Mouse (Mus musculus) heart, postnatal 36 days (tissue): Measurements from ENCODE around the gene Foxn3. TPM values are rescaled to one million over a fixed set of nuclear protein-coding genes. Genes with fewer than 3 reads are reported as not detected.

Experiments
- DNase-seq, 2 experiments: peaks; one replicate each; pipeline ENCODE4 v3.0.0; 2021 to 2022
- intact Hi-C: fragments of 180-260 bp; cut with DNase I; formaldehyde crosslinking; loops from one replicate; pipeline ENCODE4 v1.15.1; 2025
- total RNA-seq, 2 experiments: library from RNA; stranded (reverse); gene quantifications; 2 replicates each; pipeline ENCODE4 v1.2.3; 2021

The Foxn3 gene
- total RNA-seq, 2 experiments from 2014 or later, result 120 to 133 TPM

- intact Hi-C loops, result no loop called here
- DNase-seq, result peak in 1 of 2 experiments; percentile 29
These were observed 33.5 kb downstream of the Foxn3 start for GRCm38 (mm10) chr12:99529687-99530411.

- DNase-seq, result no peak
These were observed 34.4 kb downstream of the Foxn3 start for GRCm38 (mm10) chr12:99528958-99529357.

GRCm38 (mm10) chr12:99527452-99527851, 35.9 kb downstream of the Foxn3 start:
- intact Hi-C loops, result no loop called here

More at GRCm38 (mm10) chr12:99528958-99529357, 34.4 kb downstream of the Foxn3 start:
- intact Hi-C loops, result no loop called here

GRCm38 (mm10) chr12:99526571-99527140, 36.7 kb downstream of the Foxn3 start:
- no peak for DNase-seq
- intact Hi-C loops, result no loop called here

More at GRCm38 (mm10) chr12:99527452-99527851, 35.9 kb downstream of the Foxn3 start:
- DNase-seq, result no peak

GRCm38 (mm10) chr12:99522882-99523281, 40.5 kb downstream of the Foxn3 start:
- no peak for DNase-seq
- intact Hi-C loops, result no loop called here

- intact Hi-C loops, result no loop called here
- no peak for DNase-seq
These were observed 43.5 kb downstream of the Foxn3 start for GRCm38 (mm10) chr12:99519862-99520261.

- DNase-seq, result no peak
- intact Hi-C loops, result no loop called here
These were observed 44.2 kb downstream of the Foxn3 start for GRCm38 (mm10) chr12:99519191-99519614.

- DNase-seq, result no peak
- intact Hi-C loops, result no loop called here
These were observed 44.7 kb downstream of the Foxn3 start for GRCm38 (mm10) chr12:99518640-99519039.

- intact Hi-C loops, result no loop called here
These were observed 45.3 kb downstream of the Foxn3 start for GRCm38 (mm10) chr12:99518126-99518525.

GRCm38 (mm10) chr12:99517296-99517695, 46.1 kb downstream of the Foxn3 start:
- intact Hi-C loops, result no loop called here
- DNase-seq, result no peak

More at GRCm38 (mm10) chr12:99518126-99518525, 45.3 kb downstream of the Foxn3 start:
- DNase-seq, result no peak

GRCm38 (mm10) chr12:99515481-99515880, 47.9 kb downstream of the Foxn3 start:
- intact Hi-C loops, result no loop called here
- no peak for DNase-seq

- intact Hi-C loops, result no loop called here
- no peak for DNase-seq
These were observed 51.7 kb downstream of the Foxn3 start for GRCm38 (mm10) chr12:99511644-99512043.

- intact Hi-C loops, result no loop called here
- no peak for DNase-seq
These were observed 52.6 kb downstream of the Foxn3 start for GRCm38 (mm10) chr12:99510759-99511158.

- no peak for DNase-seq
- intact Hi-C loops, result no loop called here
These were observed 61.2 kb downstream of the Foxn3 start for GRCm38 (mm10) chr12:99502225-99502624.

GRCm38 (mm10) chr12:99498978-99499694, 64.2 kb downstream of the Foxn3 start:
- DNase-seq, result no peak
- intact Hi-C loops, result no loop called here

- intact Hi-C loops, result no loop called here
- DNase-seq, result no peak
These were observed 65.0 kb downstream of the Foxn3 start for GRCm38 (mm10) chr12:99498189-99498977.

GRCm38 (mm10) chr12:99496945-99497344, 66.4 kb downstream of the Foxn3 start:
- intact Hi-C loops, result no loop called here
- DNase-seq, result no peak

GRCm38 (mm10) chr12:99490216-99490615, 73.2 kb downstream of the Foxn3 start:
- no peak for DNase-seq

GRCm38 (mm10) chr12:99489001-99489592, 74.3 kb downstream of the Foxn3 start:
- DNase-seq, result no peak
- intact Hi-C loops, result no loop called here

More at GRCm38 (mm10) chr12:99490216-99490615, 73.2 kb downstream of the Foxn3 start:
- intact Hi-C loops, result no loop called here

- intact Hi-C loops, result no loop called here
- DNase-seq, result no peak
These were observed 83.0 kb downstream of the Foxn3 start for GRCm38 (mm10) chr12:99480372-99480771.
